Mouse (Mus musculus): ENCODE results near the gene Slc39a3. TPM values are rescaled to one million over a fixed set of nuclear protein-coding genes. Genes with fewer than 3 reads are reported as not detected.

Gene Slc39a3
- polyA plus RNA-seq, 1 experiment from 2014 or later = 15.4 TPM

DNA sequence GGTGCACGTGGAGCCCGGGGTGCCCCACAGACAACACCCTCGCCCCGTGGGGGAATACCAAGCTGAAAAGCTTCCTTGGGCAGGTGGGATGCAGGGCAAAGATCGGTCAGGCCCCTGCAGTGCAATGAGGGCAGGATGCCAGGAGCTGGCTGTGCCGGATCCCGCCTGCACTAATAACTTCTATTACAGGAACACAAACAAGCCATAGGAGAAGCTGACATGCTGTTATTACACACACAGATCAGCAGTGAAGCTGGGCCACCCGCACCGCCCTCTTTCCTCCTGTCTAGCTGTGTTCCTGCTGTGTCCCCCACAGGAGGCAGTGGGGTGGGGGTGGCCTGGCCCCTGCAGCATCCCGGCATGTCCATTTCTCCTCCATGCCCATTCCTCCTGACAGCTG lies 8.2 kb downstream of the Slc39a3 start:
- no peak for TF ChIP-seq CTCF (IDR thresholded peaks at IDR 0.05)
- no peak for TF ChIP-seq EP300 (IDR thresholded peaks at IDR 0.05)
- Histone ChIP-seq H3K4me2 (replicated peaks; ENCODE audit: low read depth, low read length) (no peak overlapping the region), H3K9me3 (ENCODE audit: low read length) (no peaks in the 10 kb centered on the region), H3K36me3 (ENCODE audit: insufficient read depth, low read length) (0 out of 2 replicates have a peak, but pooled peaks cover 14% of the 10 kb centered on the region), H3K4me3 (ENCODE audit: low read depth, low read length) (no peak overlapping the region), H3K27ac (ENCODE audit: low read length) (no peak overlapping the region), H3K9ac (replicated peaks; ENCODE audit: low read depth) (no peak overlapping the region), H3K27me3 (replicated peaks; ENCODE audit: insufficient read depth, low read length) (0 out of 2 replicates have a peak, but pooled peaks cover 3% of the 10 kb centered on the region), H3K4me1 (ENCODE audit: insufficient read depth, low read depth, low read length) (no peaks in the 10 kb centered on the region)
- DNase-seq (ENCODE audit: low spot score) (no peak), ATAC-seq (no peak)
- 74% methylated on average over 8 of the region's 10 CpGs for WGBS

DNA sequence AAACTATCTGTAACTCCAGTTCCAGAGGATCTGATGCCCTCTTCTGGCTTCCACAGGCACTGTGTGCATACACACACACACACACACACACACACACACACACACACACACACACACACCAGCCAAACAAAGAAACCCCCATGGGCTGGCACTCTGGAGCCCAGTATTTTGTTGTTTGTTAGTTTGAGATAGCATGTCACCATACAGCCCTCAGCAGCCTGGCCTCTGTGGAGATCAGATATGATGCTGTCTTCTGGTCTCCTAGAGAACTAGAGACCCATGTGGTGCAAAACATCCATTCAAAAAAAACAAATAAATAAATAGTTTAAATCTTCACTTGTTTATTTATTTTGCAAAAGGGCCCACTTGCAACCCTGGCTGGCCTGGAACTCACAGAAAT lies 9.0 kb downstream of the Slc39a3 start:
- Histone ChIP-seq H3K27ac (ENCODE audit: low read length) (no peak overlapping the region), H3K27me3 (replicated peaks; ENCODE audit: insufficient read depth, low read length) (0 out of 2 replicates have a peak, but pooled peaks cover 3% of the 10 kb centered on the region), H3K9me3 (ENCODE audit: low read length) (no peaks in the 10 kb centered on the region), H3K4me1 (ENCODE audit: insufficient read depth, low read depth, low read length) (no peaks in the 10 kb centered on the region), H3K4me3 (ENCODE audit: low read depth, low read length) (no peak overlapping the region), H3K4me2 (replicated peaks; ENCODE audit: low read depth, low read length) (no peak overlapping the region), H3K36me3 (ENCODE audit: insufficient read depth, low read length) (0 out of 2 replicates have a peak, but pooled peaks cover 14% of the 10 kb centered on the region), H3K9ac (replicated peaks; ENCODE audit: low read depth) (no peak overlapping the region)
- DNase-seq (ENCODE audit: low spot score) (no peak), ATAC-seq (no peak)
- TF ChIP-seq CTCF (IDR thresholded peaks at IDR 0.05) = no peak
- TF ChIP-seq EP300 (IDR thresholded peaks at IDR 0.05) = no peak

DNA sequence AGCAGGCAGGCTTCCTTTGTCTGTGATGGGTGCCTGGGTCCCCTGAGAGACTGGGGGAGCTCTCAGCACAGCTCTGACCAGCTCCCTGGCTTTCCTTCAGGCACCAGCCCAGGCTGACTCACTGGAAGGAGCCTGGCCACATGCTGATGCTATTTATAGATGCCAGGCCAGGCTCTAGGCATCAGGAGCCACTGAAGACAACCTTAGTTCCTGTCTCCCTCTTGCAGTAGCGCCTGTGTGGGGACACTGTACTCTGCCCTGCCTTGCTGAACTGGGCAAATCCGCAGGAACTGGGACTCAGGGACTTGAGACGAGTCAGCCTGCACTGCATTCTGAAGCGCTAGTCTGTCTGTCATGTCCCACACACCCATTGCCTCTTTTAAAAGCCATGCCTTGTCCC lies 9.9 kb downstream of the Slc39a3 start:
- H3K4me3 ChIP-seq (ENCODE audit: low read depth, low read length) = no peak overlapping the region
- H3K4me2 ChIP-seq (replicated peaks; ENCODE audit: low read depth, low read length) = no peak overlapping the region
- 0 out of 2 replicates have a peak, but pooled peaks cover 10% of the 10 kb centered on the region for H3K36me3 ChIP-seq (ENCODE audit: insufficient read depth, low read length)
- no peak overlapping the region for H3K27ac ChIP-seq (ENCODE audit: low read length)
- H3K9ac ChIP-seq (replicated peaks; ENCODE audit: low read depth) = no peak overlapping the region
- TF ChIP-seq EP300 (IDR thresholded peaks at IDR 0.05) = no peak
- TF ChIP-seq CTCF (IDR thresholded peaks at IDR 0.05) = no peak
- no peaks in the 10 kb centered on the region for H3K4me1 ChIP-seq (ENCODE audit: insufficient read depth, low read depth, low read length)
- whole genome bisulfite sequencing = 56% methylated on average over 4 of the region's 4 CpGs
- no peak for DNase-seq (ENCODE audit: low spot score)
- H3K9me3 ChIP-seq (ENCODE audit: low read length) = no peaks in the 10 kb centered on the region
- no peak for ATAC-seq
- 0 out of 2 replicates have a peak, but pooled peaks cover 3% of the 10 kb centered on the region for H3K27me3 ChIP-seq (replicated peaks; ENCODE audit: insufficient read depth, low read length)

DNA sequence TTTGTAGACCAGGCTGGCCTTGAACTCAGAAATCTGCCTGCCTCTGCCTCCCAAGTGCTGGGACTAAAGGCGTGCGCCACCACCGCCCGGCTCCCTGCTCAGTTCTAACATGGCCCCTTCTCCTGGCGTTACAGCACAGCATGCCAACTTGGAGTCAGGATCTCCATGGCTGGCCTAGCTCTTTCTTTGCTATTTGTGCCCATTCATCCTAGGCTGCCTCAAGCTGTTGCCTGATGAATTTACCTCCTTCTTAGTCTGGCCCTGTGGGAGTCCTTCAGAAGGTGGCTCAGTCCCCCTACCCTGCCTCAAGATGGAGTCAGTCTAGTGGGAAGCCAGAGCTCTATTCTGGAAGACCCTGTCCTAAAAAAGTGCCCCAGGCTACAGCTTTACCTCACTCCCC lies 10.4 kb downstream of the Slc39a3 start:
- Histone ChIP-seq H3K4me2 (replicated peaks; ENCODE audit: low read depth, low read length) (no peak overlapping the region), H3K4me1 (ENCODE audit: insufficient read depth, low read depth, low read length) (no peaks in the 10 kb centered on the region), H3K27me3 (replicated peaks; ENCODE audit: insufficient read depth, low read length) (peaks cover 3% of the 10 kb centered on the region; the same call in 1 of the 2 replicates), H3K27ac (ENCODE audit: low read length) (no peak overlapping the region), H3K36me3 (ENCODE audit: insufficient read depth, low read length) (0 out of 2 replicates have a peak, but pooled peaks cover 10% of the 10 kb centered on the region), H3K9me3 (ENCODE audit: low read length) (no peaks in the 10 kb centered on the region), H3K4me3 (ENCODE audit: low read depth, low read length) (no peak overlapping the region), H3K9ac (replicated peaks; ENCODE audit: low read depth) (no peak overlapping the region)
- ATAC-seq (no peak), DNase-seq (ENCODE audit: low spot score) (no peak)
- WGBS = 90% methylated on average over 5 of the region's 5 CpGs
- TF ChIP-seq CTCF (IDR thresholded peaks at IDR 0.05) = no peak
- no peak for TF ChIP-seq EP300 (IDR thresholded peaks at IDR 0.05)

DNA sequence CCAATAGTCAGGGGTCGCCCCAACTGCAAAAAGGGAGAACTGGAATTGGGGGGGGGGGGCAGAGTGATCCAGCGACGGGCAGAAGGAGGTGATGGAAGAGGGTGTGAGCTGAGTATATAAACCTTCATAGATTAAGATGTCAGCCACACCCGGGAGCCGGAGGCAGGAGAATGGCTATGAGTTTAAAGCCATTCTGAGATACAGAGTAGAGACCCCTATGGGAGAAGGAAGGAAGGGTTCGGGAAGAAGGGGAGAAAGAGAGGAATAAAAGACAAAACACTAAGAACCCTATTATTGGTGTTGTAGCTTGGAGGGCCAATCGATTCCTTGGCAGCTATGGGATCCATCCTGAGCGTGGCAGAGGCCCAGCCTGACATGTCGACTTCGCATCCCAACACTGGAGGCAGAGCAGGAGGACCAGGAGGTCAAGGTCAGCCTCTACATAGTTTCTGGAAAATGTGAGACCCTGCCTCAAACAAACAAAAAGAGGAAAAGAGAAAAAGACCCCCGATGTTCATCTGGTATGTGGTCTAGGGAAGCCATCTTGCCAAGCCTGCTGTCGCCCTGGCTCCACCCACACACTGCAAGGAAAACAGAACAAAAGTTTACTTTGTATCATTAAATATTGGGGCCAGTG lies 11.5 kb downstream of the Slc39a3 start, which contains the start of gene Diras1:
TSS of gene Diras1 (minus strand) at position 24 of the 637 bp plus-strand sequence.
- Histone ChIP-seq H3K27me3 (replicated peaks; ENCODE audit: insufficient read depth, low read length) (peaks cover 3% of the 10 kb centered on the region; the same call in 1 of the 2 replicates), H3K4me3 (ENCODE audit: low read depth, low read length) (no peak within 1 kb of the TSS), H3K9me3 (ENCODE audit: low read length) (no peaks in the 10 kb centered on the region)

DNA sequence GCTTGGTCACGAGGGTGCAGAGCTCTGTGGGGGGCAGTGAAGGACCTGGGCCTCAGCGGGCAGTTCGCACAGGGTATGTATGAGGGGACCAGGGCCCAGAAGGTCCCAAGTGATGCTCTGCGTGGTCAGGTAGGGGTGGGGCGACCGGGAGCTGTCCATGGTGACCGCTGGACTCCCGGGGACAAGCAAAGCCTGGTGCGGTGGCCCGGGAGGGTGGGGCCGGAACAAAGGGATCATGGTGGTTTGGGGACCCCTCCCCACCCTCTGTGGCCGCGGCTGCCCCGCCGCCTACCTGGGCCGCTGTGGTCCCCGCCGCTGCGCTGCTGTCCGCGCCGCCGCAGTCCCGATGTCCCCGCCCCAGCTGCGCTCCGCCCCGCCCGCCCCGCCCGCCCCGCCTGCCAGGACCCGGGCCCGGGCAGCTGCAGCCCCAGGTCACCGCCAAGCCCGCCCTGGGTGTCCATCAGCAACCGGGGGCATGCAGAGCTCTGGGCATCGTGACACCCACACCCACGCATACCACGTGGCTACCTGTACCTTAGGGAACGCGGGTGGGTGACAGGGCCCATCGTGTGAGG lies 12.1 kb downstream of the Slc39a3 start:
- H3K9me3 ChIP-seq (ENCODE audit: low read length) = no peaks in the 10 kb centered on the region
- no peak for TF ChIP-seq CTCF (IDR thresholded peaks at IDR 0.05)
- TF ChIP-seq EP300 (IDR thresholded peaks at IDR 0.05) = no peak
- H3K4me1 ChIP-seq (ENCODE audit: insufficient read depth, low read depth, low read length) = no peaks in the 10 kb centered on the region
- H3K4me3 ChIP-seq (ENCODE audit: low read depth, low read length) = no peak overlapping the region
- ATAC-seq = peak; percentile 35; the same call in 1 of the 2 replicates
- no peak overlapping the region for H3K9ac ChIP-seq (replicated peaks; ENCODE audit: low read depth)
- H3K27me3 ChIP-seq (replicated peaks; ENCODE audit: insufficient read depth, low read length) = peaks cover 3% of the 10 kb centered on the region; the same call in 1 of the 2 replicates
- WGBS = 3% methylated on average over 34 of the region's 43 CpGs
- no peak for DNase-seq (ENCODE audit: low spot score)
- no peak overlapping the region for H3K27ac ChIP-seq (ENCODE audit: low read length)
- 0 out of 2 replicates have a peak, but pooled peaks cover 2% of the 10 kb centered on the region for H3K36me3 ChIP-seq (ENCODE audit: insufficient read depth, low read length)
- H3K4me2 ChIP-seq (replicated peaks; ENCODE audit: low read depth, low read length) = peak overlapping the region; percentile 42; the same call in 1 of the 2 replicates

More for the DNA sequence above, 11.5 kb downstream of the Slc39a3 start, which contains the start of gene Diras1:
- 43% methylated on average over 12 of the region's 12 CpGs for WGBS
- Histone ChIP-seq H3K27ac (ENCODE audit: low read length) (no peak within 1 kb of the TSS), H3K4me2 (replicated peaks; ENCODE audit: low read depth, low read length) (peak within 1 kb of the TSS; percentile 42; the same call in 1 of the 2 replicates), H3K4me1 (ENCODE audit: insufficient read depth, low read depth, low read length) (no peaks in the 10 kb centered on the region), H3K9ac (replicated peaks; ENCODE audit: low read depth) (no peak within 1 kb of the TSS), H3K36me3 (ENCODE audit: insufficient read depth, low read length) (0 out of 2 replicates have a peak, but pooled peaks cover 8% of the 10 kb centered on the region)
- no peak for DNase-seq (ENCODE audit: low spot score)
- TF ChIP-seq EP300 (IDR thresholded peaks at IDR 0.05) (no peak), CTCF (IDR thresholded peaks at IDR 0.05) (no peak)
- ATAC-seq = no peak
